Mouse (Mus musculus): Measurements from ENCODE around the gene Ltn1. TPM values are rescaled to one million over a fixed set of nuclear protein-coding genes. Genes with fewer than 3 reads are reported as not detected.

Gene Ltn1
- 25.0 and 26.2 TPM in 2 replicates for polyA plus RNA-seq (2015; fragmentation: Nextera tagmentation; extraction: Ambion mirVana)

GRCm38 (mm10) chr16:87432033-87432814 lies at the start of gene Ltn1:
TSS of gene Ltn1 (minus strand) at chr16:87432612.
- Histone ChIP-seq H3K9me3 (no peaks in the 10 kb centered on the region), H3K27me3 (no peaks in the 10 kb centered on the region), H3K36me3 (peaks cover 11% of the 10 kb centered on the region; the same call in 1 of the 2 replicates), H3K4me3 (peak within 1 kb of the TSS; percentile 92), H3K4me1 (peaks cover 6% of the 10 kb centered on the region; the same call in 1 of the 2 replicates), H3K9ac (peak within 1 kb of the TSS; percentile 84), H3K27ac (peak within 1 kb of the TSS; percentile 62), H3K4me2 (peak within 1 kb of the TSS; percentile 70)
- ATAC-seq (ENCODE audit: insufficient number of reproducible peaks, low FRiP score, low TSS enrichment, low read depth), result peak; percentile 97
- under 1% methylated on average over 56 of the region's 56 CpGs for WGBS

- ATAC-seq (ENCODE audit: insufficient number of reproducible peaks, low FRiP score, low TSS enrichment, low read depth), result no peak
- H3K9me3 ChIP-seq, result no peaks in the 10 kb centered on the region
- H3K36me3 ChIP-seq, result peaks cover 75% of the 10 kb centered on the region
- no peak overlapping the region for H3K27ac ChIP-seq
- 90% methylated on average over 4 of the region's 4 CpGs for WGBS
- H3K4me2 ChIP-seq, result no peak overlapping the region
- H3K4me3 ChIP-seq, result no peak overlapping the region
- no peak overlapping the region for H3K9ac ChIP-seq
- no peaks in the 10 kb centered on the region for H3K4me1 ChIP-seq
- H3K27me3 ChIP-seq, result no peaks in the 10 kb centered on the region
These were observed 38.2 kb upstream of the Ltn1 start for GRCm38 (mm10) chr16:87470579-87470978.

- Histone ChIP-seq H3K36me3 (peaks cover 33% of the 10 kb centered on the region), H3K9me3 (no peaks in the 10 kb centered on the region), H3K4me3 (no peak overlapping the region), H3K27ac (no peak overlapping the region), H3K9ac (no peak overlapping the region), H3K4me2 (no peak overlapping the region), H3K27me3 (no peaks in the 10 kb centered on the region), H3K4me1 (peaks cover 16% of the 10 kb centered on the region)
- 96% methylated on average over 3 of the region's 3 CpGs for WGBS
- no peak for ATAC-seq (ENCODE audit: insufficient number of reproducible peaks, low FRiP score, low TSS enrichment, low read depth)
These were observed 26.3 kb upstream of the Ltn1 start for GRCm38 (mm10) chr16:87458752-87459151.

GRCm38 (mm10) chr16:87455180-87455611 lies 22.8 kb upstream of the Ltn1 start:
- Histone ChIP-seq H3K27me3 (no peaks in the 10 kb centered on the region), H3K4me1 (peaks cover 16% of the 10 kb centered on the region), H3K9me3 (no peaks in the 10 kb centered on the region), H3K4me2 (peak overlapping the region; percentile 72), H3K36me3 (peaks cover 11% of the 10 kb centered on the region), H3K27ac (peak overlapping the region; percentile 82), H3K9ac (peak overlapping the region; percentile 88), H3K4me3 (peak overlapping the region; percentile 86)
- peak; percentile 27; the same call in 1 of the 2 replicates for ATAC-seq (ENCODE audit: insufficient number of reproducible peaks, low FRiP score, low TSS enrichment, low read depth)
- WGBS, result under 1% methylated on average over 38 of the region's 38 CpGs

- Histone ChIP-seq H3K36me3 (peaks cover 8% of the 10 kb centered on the region), H3K27ac (peak within 1 kb of the TSS; percentile 82), H3K4me3 (peak within 1 kb of the TSS; percentile 86), H3K4me2 (peak within 1 kb of the TSS; percentile 72), H3K27me3 (no peaks in the 10 kb centered on the region), H3K4me1 (peaks cover 16% of the 10 kb centered on the region), H3K9ac (peak within 1 kb of the TSS; percentile 88), H3K9me3 (no peaks in the 10 kb centered on the region)
- peak; percentile 96 for ATAC-seq (ENCODE audit: insufficient number of reproducible peaks, low FRiP score, low TSS enrichment, low read depth)
- WGBS, result 8% methylated on average over 45 of the region's 45 CpGs
These were observed 22.2 kb upstream of the Ltn1 start, which contains the start of gene Usp16 for GRCm38 (mm10) chr16:87454419-87455179. TSS of gene Usp16 (plus strand) at chr16:87454703.

- no peak overlapping the region for H3K27ac ChIP-seq
- H3K4me1 ChIP-seq, result peaks cover 16% of the 10 kb centered on the region
- no peak overlapping the region for H3K4me2 ChIP-seq
- H3K9me3 ChIP-seq, result no peaks in the 10 kb centered on the region
- no peak overlapping the region for H3K9ac ChIP-seq
- H3K4me3 ChIP-seq, result no peak overlapping the region
- no peak for ATAC-seq (ENCODE audit: insufficient number of reproducible peaks, low FRiP score, low TSS enrichment, low read depth)
- H3K27me3 ChIP-seq, result no peaks in the 10 kb centered on the region
- no peaks in the 10 kb centered on the region for H3K36me3 ChIP-seq
- 87% methylated on average over 2 of the region's 2 CpGs for WGBS
These were observed 20.8 kb upstream of the Ltn1 start for GRCm38 (mm10) chr16:87453226-87453625.

GRCm38 (mm10) chr16:87445528-87445927 lies 13.1 kb upstream of the Ltn1 start:
- Histone ChIP-seq H3K4me2 (no peak overlapping the region), H3K36me3 (no peaks in the 10 kb centered on the region), H3K9ac (no peak overlapping the region), H3K27me3 (no peaks in the 10 kb centered on the region), H3K27ac (no peak overlapping the region), H3K4me1 (peaks cover 17% of the 10 kb centered on the region), H3K4me3 (no peak overlapping the region), H3K9me3 (no peaks in the 10 kb centered on the region)
- 92% methylated on average over 3 of the region's 3 CpGs for WGBS
- ATAC-seq (ENCODE audit: insufficient number of reproducible peaks, low FRiP score, low TSS enrichment, low read depth), result no peak

GRCm38 (mm10) chr16:87445110-87445509 lies 12.7 kb upstream of the Ltn1 start:
- no peak for ATAC-seq (ENCODE audit: insufficient number of reproducible peaks, low FRiP score, low TSS enrichment, low read depth)
- H3K9ac ChIP-seq, result no peak overlapping the region
- H3K4me2 ChIP-seq, result no peak overlapping the region
- H3K36me3 ChIP-seq, result no peaks in the 10 kb centered on the region
- H3K4me3 ChIP-seq, result no peak overlapping the region
- H3K27ac ChIP-seq, result no peak overlapping the region
- H3K4me1 ChIP-seq, result peaks cover 17% of the 10 kb centered on the region
- H3K27me3 ChIP-seq, result no peaks in the 10 kb centered on the region
- H3K9me3 ChIP-seq, result no peaks in the 10 kb centered on the region

- no peak for ATAC-seq (ENCODE audit: insufficient number of reproducible peaks, low FRiP score, low TSS enrichment, low read depth)
- WGBS, result 44% methylated on average over 1 of the region's 1 CpGs
- Histone ChIP-seq H3K9me3 (no peaks in the 10 kb centered on the region), H3K4me3 (no peak overlapping the region), H3K36me3 (no peaks in the 10 kb centered on the region), H3K9ac (no peak overlapping the region), H3K4me1 (peaks cover 20% of the 10 kb centered on the region), H3K27ac (no peak overlapping the region), H3K4me2 (no peak overlapping the region), H3K27me3 (no peaks in the 10 kb centered on the region)
These were observed 11.7 kb upstream of the Ltn1 start for GRCm38 (mm10) chr16:87444071-87444470.

GRCm38 (mm10) chr16:87443245-87443644 lies 10.8 kb upstream of the Ltn1 start:
- H3K27ac ChIP-seq, result no peak overlapping the region
- H3K4me2 ChIP-seq, result no peak overlapping the region
- no peaks in the 10 kb centered on the region for H3K9me3 ChIP-seq
- H3K27me3 ChIP-seq, result no peaks in the 10 kb centered on the region
- H3K36me3 ChIP-seq, result no peaks in the 10 kb centered on the region
- peaks cover 20% of the 10 kb centered on the region for H3K4me1 ChIP-seq
- no peak for ATAC-seq (ENCODE audit: insufficient number of reproducible peaks, low FRiP score, low TSS enrichment, low read depth)
- H3K4me3 ChIP-seq, result no peak overlapping the region
- H3K9ac ChIP-seq, result no peak overlapping the region

- Histone ChIP-seq H3K27me3 (no peaks in the 10 kb centered on the region), H3K27ac (no peak overlapping the region; the same call in 1 of the 2 replicates), H3K4me3 (no peak overlapping the region), H3K9me3 (no peaks in the 10 kb centered on the region), H3K4me2 (no peak overlapping the region), H3K9ac (no peak overlapping the region), H3K36me3 (no peaks in the 10 kb centered on the region), H3K4me1 (peaks cover 20% of the 10 kb centered on the region)
- ATAC-seq (ENCODE audit: insufficient number of reproducible peaks, low FRiP score, low TSS enrichment, low read depth), result no peak
- 29% methylated on average over 5 of the region's 5 CpGs for WGBS
These were observed 9.9 kb upstream of the Ltn1 start for GRCm38 (mm10) chr16:87442291-87442690.

- 0 out of 2 replicates have a peak, but pooled peaks cover 4% of the 10 kb centered on the region for H3K36me3 ChIP-seq
- peaks cover 20% of the 10 kb centered on the region for H3K4me1 ChIP-seq
- H3K27ac ChIP-seq, result 0 out of 2 replicates have a peak overlapping the region, but pooled peaks have one; percentile 90
- 20% methylated on average over 9 of the region's 9 CpGs for WGBS
- H3K9me3 ChIP-seq, result no peaks in the 10 kb centered on the region
- peak overlapping the region; percentile 89; the same call in 1 of the 2 replicates for H3K9ac ChIP-seq
- peak overlapping the region; percentile 83 for H3K4me3 ChIP-seq
- ATAC-seq (ENCODE audit: insufficient number of reproducible peaks, low FRiP score, low TSS enrichment, low read depth), result no peak
- H3K4me2 ChIP-seq, result peak overlapping the region; percentile 75
- H3K27me3 ChIP-seq, result no peaks in the 10 kb centered on the region
These were observed 8.7 kb upstream of the Ltn1 start for GRCm38 (mm10) chr16:87441089-87441488.
